Mouse (Mus musculus): ENCODE results near the gene Prkch. TPM values are rescaled to one million over a fixed set of nuclear protein-coding genes. Genes with fewer than 3 reads are reported as not detected.

Gene Prkch
- polyA plus RNA-seq, 1 experiment = 43.1 TPM

DNA sequence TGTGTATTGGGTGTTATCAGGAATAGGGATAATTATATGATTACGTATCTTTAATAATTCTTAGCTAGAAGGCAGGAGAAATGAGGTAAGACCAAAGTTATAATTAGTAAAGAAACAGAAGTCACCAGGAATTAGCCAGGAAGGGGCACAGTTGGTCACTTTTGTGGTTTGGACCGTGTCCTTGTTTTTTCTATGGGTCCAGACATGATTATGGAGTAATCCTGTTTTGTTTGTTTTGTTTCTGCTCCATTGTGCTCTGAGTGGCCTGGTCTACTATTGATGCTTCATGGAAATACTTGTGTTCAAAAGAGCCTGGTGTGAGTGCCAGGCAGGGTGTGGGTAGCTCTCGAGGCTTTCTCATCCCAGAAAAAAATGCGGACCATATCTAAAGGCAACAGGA is 230.9 kb downstream of the Prkch start:
- Histone ChIP-seq H3K36me3 (ENCODE audit: control insufficient read depth, insufficient read depth, low read length) (no peaks in the 10 kb centered on the region), H3K4me3 (ENCODE audit: control insufficient read depth, insufficient read depth, low read length) (no peak overlapping the region), H3K27me3 (ENCODE audit: control insufficient read depth, insufficient read depth, low read length) (no peaks in the 10 kb centered on the region), H3K27ac (ENCODE audit: control insufficient read depth, insufficient read depth, low read length) (no peak overlapping the region), H3K4me1 (replicated peaks; ENCODE audit: control insufficient read depth, insufficient read depth, low read length) (no peaks in the 10 kb centered on the region; the same call in 1 of the 2 replicates)
- DNase-seq = no peak
- TF ChIP-seq CTCF (IDR thresholded peaks at IDR 0.05; ENCODE audit: borderline replicate concordance, control insufficient read depth, extremely low read depth, insufficient read depth, low read length, poor library complexity) (no peak), POLR2A (IDR thresholded peaks at IDR 0.05; ENCODE audit: control insufficient read depth, extremely low read depth, insufficient read depth, low read length, poor library complexity) (no peak)
- WGBS = 93% methylated on average over 4 of the region's 4 CpGs

DNA sequence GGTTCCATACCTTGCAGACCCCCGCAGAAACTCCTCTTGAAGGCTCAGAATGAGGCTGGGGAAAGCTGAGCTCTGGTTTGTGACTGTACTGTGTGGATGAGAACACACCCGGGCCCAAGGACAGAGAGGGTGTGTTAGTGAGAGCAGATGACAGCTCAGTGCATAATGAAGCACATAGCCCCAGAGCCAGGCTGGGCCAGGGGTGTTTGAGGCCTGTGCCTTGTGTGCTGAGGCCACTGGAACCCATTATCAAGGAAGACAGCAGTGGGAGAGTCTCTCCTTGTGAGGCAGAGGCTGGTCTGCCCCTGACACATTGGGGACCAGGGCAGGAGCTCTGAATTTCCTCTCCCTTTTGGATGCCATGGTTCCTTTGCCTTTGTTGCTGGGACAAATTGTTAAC is 231.3 kb downstream of the Prkch start:
- DNase-seq = no peak
- H3K36me3 ChIP-seq (ENCODE audit: control insufficient read depth, insufficient read depth, low read length) = no peaks in the 10 kb centered on the region
- WGBS = 88% methylated on average over 2 of the region's 2 CpGs
- H3K4me3 ChIP-seq (ENCODE audit: control insufficient read depth, insufficient read depth, low read length) = no peak overlapping the region
- H3K27ac ChIP-seq (ENCODE audit: control insufficient read depth, insufficient read depth, low read length) = no peak overlapping the region
- no peaks in the 10 kb centered on the region for H3K27me3 ChIP-seq (ENCODE audit: control insufficient read depth, insufficient read depth, low read length)
- TF ChIP-seq CTCF (IDR thresholded peaks at IDR 0.05; ENCODE audit: borderline replicate concordance, control insufficient read depth, extremely low read depth, insufficient read depth, low read length, poor library complexity) = no peak
- no peak for TF ChIP-seq POLR2A (IDR thresholded peaks at IDR 0.05; ENCODE audit: control insufficient read depth, extremely low read depth, insufficient read depth, low read length, poor library complexity)
- H3K4me1 ChIP-seq (replicated peaks; ENCODE audit: control insufficient read depth, insufficient read depth, low read length) = no peaks in the 10 kb centered on the region; the same call in 1 of the 2 replicates

DNA sequence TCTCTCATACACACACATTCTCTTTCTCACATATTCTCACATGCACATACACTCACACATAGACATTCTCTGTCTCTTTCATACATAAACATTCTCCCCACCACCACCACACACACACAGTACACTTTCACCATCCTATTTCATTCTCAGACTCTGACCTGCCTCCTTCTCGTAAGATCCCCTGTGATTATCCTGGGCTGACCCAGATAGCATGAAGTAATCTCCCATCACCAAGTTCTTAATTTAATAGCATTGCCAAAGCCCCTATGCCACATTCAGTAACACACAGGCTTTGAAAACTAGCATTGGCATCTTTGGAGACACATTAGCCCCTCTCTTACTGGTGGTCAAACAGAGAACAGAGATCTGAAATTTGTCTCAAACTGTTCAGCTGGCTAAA is 232.3 kb downstream of the Prkch start:
- TF ChIP-seq CTCF (IDR thresholded peaks at IDR 0.05; ENCODE audit: borderline replicate concordance, control insufficient read depth, extremely low read depth, insufficient read depth, low read length, poor library complexity) (no peak), POLR2A (IDR thresholded peaks at IDR 0.05; ENCODE audit: control insufficient read depth, extremely low read depth, insufficient read depth, low read length, poor library complexity) (no peak)
- H3K27me3 ChIP-seq (ENCODE audit: control insufficient read depth, insufficient read depth, low read length) = no peaks in the 10 kb centered on the region
- 100% methylated on average over 1 of the region's 1 CpGs for whole genome bisulfite sequencing
- H3K36me3 ChIP-seq (ENCODE audit: control insufficient read depth, insufficient read depth, low read length) = no peaks in the 10 kb centered on the region
- no peak overlapping the region for H3K27ac ChIP-seq (ENCODE audit: control insufficient read depth, insufficient read depth, low read length)
- no peak overlapping the region for H3K4me3 ChIP-seq (ENCODE audit: control insufficient read depth, insufficient read depth, low read length)
- H3K4me1 ChIP-seq (replicated peaks; ENCODE audit: control insufficient read depth, insufficient read depth, low read length) = no peaks in the 10 kb centered on the region; the same call in 1 of the 2 replicates
- no peak for DNase-seq

DNA sequence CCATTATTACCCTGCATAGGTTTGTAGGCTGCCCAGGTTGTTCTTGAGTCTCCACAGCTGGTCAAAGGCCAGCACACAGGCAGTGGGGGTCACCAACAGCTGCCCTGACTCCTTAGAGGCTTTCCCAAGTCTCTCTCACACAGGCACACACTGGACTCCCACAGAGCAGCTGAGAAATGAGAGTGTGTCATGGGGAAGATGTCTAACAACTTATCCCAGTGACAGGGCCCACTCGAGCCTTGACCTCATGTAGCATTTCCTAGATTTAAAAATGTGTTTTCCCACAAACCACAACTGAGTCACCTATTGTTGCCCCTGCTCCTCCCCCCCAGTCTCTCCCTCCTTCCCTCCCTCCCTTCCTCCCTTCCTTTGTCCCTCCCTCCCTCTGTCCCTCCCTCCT is 234.2 kb downstream of the Prkch start:
- Histone ChIP-seq H3K27ac (ENCODE audit: control insufficient read depth, insufficient read depth, low read length) (no peak overlapping the region), H3K27me3 (ENCODE audit: control insufficient read depth, insufficient read depth, low read length) (no peaks in the 10 kb centered on the region), H3K4me3 (ENCODE audit: control insufficient read depth, insufficient read depth, low read length) (no peak overlapping the region), H3K36me3 (ENCODE audit: control insufficient read depth, insufficient read depth, low read length) (no peaks in the 10 kb centered on the region), H3K4me1 (replicated peaks; ENCODE audit: control insufficient read depth, insufficient read depth, low read length) (no peaks in the 10 kb centered on the region; the same call in 1 of the 2 replicates)
- 20% methylated on average over 1 of the region's 1 CpGs for WGBS
- no peak for TF ChIP-seq POLR2A (IDR thresholded peaks at IDR 0.05; ENCODE audit: control insufficient read depth, extremely low read depth, insufficient read depth, low read length, poor library complexity)
- no peak for TF ChIP-seq CTCF (IDR thresholded peaks at IDR 0.05; ENCODE audit: borderline replicate concordance, control insufficient read depth, extremely low read depth, insufficient read depth, low read length, poor library complexity)
- DNase-seq = no peak

DNA sequence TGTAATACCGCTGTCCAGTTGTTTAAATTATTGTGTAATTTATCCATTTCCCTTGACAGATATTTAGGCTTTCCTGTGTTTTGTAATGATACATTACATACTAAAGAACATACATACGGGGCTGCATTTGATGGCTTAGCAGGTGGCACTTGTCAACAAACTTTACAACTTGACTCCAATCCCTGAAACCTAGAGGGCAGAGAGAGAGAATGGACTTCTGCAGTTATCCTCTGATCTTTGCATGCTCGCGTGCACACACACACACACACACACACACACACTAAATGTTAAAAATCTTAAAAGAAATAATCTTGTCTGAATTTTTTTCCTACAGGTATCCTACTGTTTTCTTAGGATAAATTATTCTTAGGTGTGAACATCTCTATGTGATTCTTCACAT is 236.6 kb downstream of the Prkch start:
- Histone ChIP-seq H3K27ac (ENCODE audit: control insufficient read depth, insufficient read depth, low read length) (no peak overlapping the region), H3K4me1 (replicated peaks; ENCODE audit: control insufficient read depth, insufficient read depth, low read length) (no peaks in the 10 kb centered on the region), H3K36me3 (ENCODE audit: control insufficient read depth, insufficient read depth, low read length) (no peaks in the 10 kb centered on the region), H3K27me3 (ENCODE audit: control insufficient read depth, insufficient read depth, low read length) (no peaks in the 10 kb centered on the region), H3K4me3 (ENCODE audit: control insufficient read depth, insufficient read depth, low read length) (no peak overlapping the region)
- DNase-seq = no peak
- WGBS = 89% methylated on average over 4 of the region's 4 CpGs
- TF ChIP-seq POLR2A (IDR thresholded peaks at IDR 0.05; ENCODE audit: control insufficient read depth, extremely low read depth, insufficient read depth, low read length, poor library complexity) = no peak
- TF ChIP-seq CTCF (IDR thresholded peaks at IDR 0.05; ENCODE audit: borderline replicate concordance, control insufficient read depth, extremely low read depth, insufficient read depth, low read length, poor library complexity) = no peak

DNA sequence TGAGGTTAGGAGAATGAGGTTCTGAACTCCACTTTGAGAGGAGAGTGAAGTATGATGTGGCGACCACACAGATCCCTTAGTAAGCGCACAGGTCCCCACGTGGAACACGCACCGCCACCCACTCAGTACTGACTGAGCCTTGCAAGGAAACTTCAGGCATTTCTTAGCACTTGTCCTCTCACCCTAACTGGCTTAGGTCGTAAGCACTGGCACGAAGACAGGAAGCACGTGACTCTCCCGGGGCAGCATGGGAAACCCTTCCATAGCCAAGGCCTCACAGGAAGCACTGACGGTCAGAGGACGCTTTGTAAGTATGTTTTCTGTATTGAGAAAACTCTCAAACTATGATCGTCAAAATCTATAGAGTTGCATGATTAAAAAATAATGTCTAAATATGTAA is 237.7 kb downstream of the Prkch start:
- H3K27ac ChIP-seq (ENCODE audit: control insufficient read depth, insufficient read depth, low read length) = no peak overlapping the region
- no peaks in the 10 kb centered on the region for H3K4me1 ChIP-seq (replicated peaks; ENCODE audit: control insufficient read depth, insufficient read depth, low read length)
- no peak for DNase-seq
- H3K36me3 ChIP-seq (ENCODE audit: control insufficient read depth, insufficient read depth, low read length) = no peaks in the 10 kb centered on the region
- TF ChIP-seq CTCF (IDR thresholded peaks at IDR 0.05; ENCODE audit: borderline replicate concordance, control insufficient read depth, extremely low read depth, insufficient read depth, low read length, poor library complexity) = no peak
- no peak for TF ChIP-seq POLR2A (IDR thresholded peaks at IDR 0.05; ENCODE audit: control insufficient read depth, extremely low read depth, insufficient read depth, low read length, poor library complexity)
- no peaks in the 10 kb centered on the region for H3K27me3 ChIP-seq (ENCODE audit: control insufficient read depth, insufficient read depth, low read length)
- WGBS = 90% methylated on average over 12 of the region's 12 CpGs
- no peak overlapping the region for H3K4me3 ChIP-seq (ENCODE audit: control insufficient read depth, insufficient read depth, low read length)

DNA sequence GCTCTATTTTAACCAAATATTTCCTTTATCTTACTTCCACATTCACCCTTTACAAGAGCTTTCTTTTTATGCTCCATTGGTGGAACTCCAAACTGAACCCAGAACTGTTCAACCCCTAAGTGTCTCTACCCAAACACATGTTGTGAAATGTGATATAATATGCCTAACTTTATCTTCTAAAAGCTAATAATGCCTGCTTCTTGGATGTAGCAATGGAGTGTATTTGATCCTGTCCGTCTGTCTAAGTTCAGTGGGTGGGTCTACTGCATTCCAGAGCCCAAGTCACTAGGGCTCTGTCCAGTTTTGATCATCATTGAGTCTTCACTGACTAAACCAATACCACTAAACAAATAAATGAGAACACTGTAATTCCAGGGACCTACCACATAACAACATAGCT is 240.2 kb downstream of the Prkch start:
- Histone ChIP-seq H3K36me3 (ENCODE audit: control insufficient read depth, insufficient read depth, low read length) (no peaks in the 10 kb centered on the region), H3K4me3 (ENCODE audit: control insufficient read depth, insufficient read depth, low read length) (no peak overlapping the region), H3K27me3 (ENCODE audit: control insufficient read depth, insufficient read depth, low read length) (no peaks in the 10 kb centered on the region), H3K27ac (ENCODE audit: control insufficient read depth, insufficient read depth, low read length) (no peak overlapping the region), H3K4me1 (replicated peaks; ENCODE audit: control insufficient read depth, insufficient read depth, low read length) (no peaks in the 10 kb centered on the region)
- no peak for DNase-seq
- WGBS = 95% methylated on average over 1 of the region's 1 CpGs
- no peak for TF ChIP-seq POLR2A (IDR thresholded peaks at IDR 0.05; ENCODE audit: control insufficient read depth, extremely low read depth, insufficient read depth, low read length, poor library complexity)

Other genes with a start within 250 kb of the Prkch start
- 4.1 and 4.3 TPM in 2 replicates for gene Tmem30b, start 38.4 kb upstream of the Prkch start, polyA plus RNA-seq (2012; rRNA removed)

Measured in thymus, adult 2 months (tissue).